Mouse (Mus musculus) brain, embryonic 14.5 days (tissue): Measurements from ENCODE around the gene Vps37c.

Experiments
- CTCF ChIP-seq: fragments of 200-500 bp; IDR thresholded peaks from 2 replicates; pipeline ENCODE4 v1.5.1; 2012; ENCODE audit warnings: inconsistent platforms, mild to moderate bottlenecking, moderate library complexity, borderline replicate concordance; ENCODE audit not compliant: insufficient read depth, insufficient read length; ENCODE audit errors: extremely low read depth
- POLR2A ChIP-seq: fragments of 200-500 bp; IDR thresholded peaks from 2 replicates; pipeline ENCODE4 v1.6.1; 2012; ENCODE audit warnings: mild to moderate bottlenecking, inconsistent platforms, borderline replicate concordance; ENCODE audit not compliant: poor library complexity, insufficient read depth, insufficient read length, severe bottlenecking; ENCODE audit errors: extremely low read depth

GRCm38 (mm10) chr19:10714682-10715475 is 26.3 kb downstream of the Vps37c start:
- TF ChIP-seq POLR2A = no peak
- peak; percentile 78; the same call in 1 of the 2 replicates for TF ChIP-seq CTCF
